Mouse (Mus musculus): ENCODE results near the gene Prrc2b.

The Prrc2b gene

GRCm38 (mm10) chr2:32137667-32138266 is 13.1 kb upstream of the Prrc2b start:
- peak; percentile 89 to 95 for DNase-seq (ENCODE audit: low spot score in 2 of 2)

- no peak for DNase-seq (ENCODE audit: low spot score in 2 of 2)
Measured at GRCm38 (mm10) chr2:32139377-32139776, 11.5 kb upstream of the Prrc2b start.

- no peak for DNase-seq (ENCODE audit: low spot score in 2 of 2)
Measured at GRCm38 (mm10) chr2:32140498-32140934, 10.4 kb upstream of the Prrc2b start.

GRCm38 (mm10) chr2:32141602-32142001 is 9.3 kb upstream of the Prrc2b start:
- no peak for DNase-seq (ENCODE audit: low spot score in 2 of 2)

- DNase-seq (ENCODE audit: low spot score in 2 of 2), result no peak
Measured at GRCm38 (mm10) chr2:32142368-32142767, 8.5 kb upstream of the Prrc2b start.

- DNase-seq (ENCODE audit: low spot score in 2 of 2), result no peak
Measured at GRCm38 (mm10) chr2:32144633-32145032, 6.2 kb upstream of the Prrc2b start.

- DNase-seq (ENCODE audit: low spot score in 2 of 2), result no peak
Measured at GRCm38 (mm10) chr2:32146617-32147162, 4.2 kb upstream of the Prrc2b start.

GRCm38 (mm10) chr2:32150135-32150534 is 747 bp upstream of the Prrc2b start:
- DNase-seq (ENCODE audit: low spot score in 2 of 2), result no peak

GRCm38 (mm10) chr2:32150562-32150923 is 339 bp upstream of the Prrc2b start:
- no peak for DNase-seq (ENCODE audit: low spot score in 2 of 2)

- no peak for DNase-seq (ENCODE audit: low spot score in 2 of 2)
Measured at GRCm38 (mm10) chr2:32151660-32152366, 931 bp downstream of the Prrc2b start.

GRCm38 (mm10) chr2:32152367-32153034 is 1.6 kb downstream of the Prrc2b start:
- no peak for DNase-seq (ENCODE audit: low spot score in 2 of 2)

- DNase-seq (ENCODE audit: low spot score in 2 of 2), result no peak
Measured at GRCm38 (mm10) chr2:32153041-32153790, 2.3 kb downstream of the Prrc2b start.

- DNase-seq (ENCODE audit: low spot score in 2 of 2), result no peak
Measured at GRCm38 (mm10) chr2:32153791-32154119, 2.9 kb downstream of the Prrc2b start.

- no peak for DNase-seq (ENCODE audit: low spot score in 2 of 2)
Measured at GRCm38 (mm10) chr2:32154334-32154997, 3.6 kb downstream of the Prrc2b start.

- no peak for DNase-seq (ENCODE audit: low spot score in 2 of 2)
Measured at GRCm38 (mm10) chr2:32154998-32155541, 4.2 kb downstream of the Prrc2b start.

GRCm38 (mm10) chr2:32155614-32156013 is 4.7 kb downstream of the Prrc2b start:
- DNase-seq (ENCODE audit: low spot score in 2 of 2), result no peak

- DNase-seq (ENCODE audit: low spot score in 2 of 2), result no peak
Measured at GRCm38 (mm10) chr2:32156645-32157044, 5.8 kb downstream of the Prrc2b start.

GRCm38 (mm10) chr2:32157328-32157727 is 6.4 kb downstream of the Prrc2b start:
- DNase-seq (ENCODE audit: low spot score in 2 of 2), result no peak

GRCm38 (mm10) chr2:32158616-32159239 is 7.8 kb downstream of the Prrc2b start:
- DNase-seq (ENCODE audit: low spot score in 2 of 2), result no peak

- no peak for DNase-seq (ENCODE audit: low spot score in 2 of 2)
Measured at GRCm38 (mm10) chr2:32160525-32160924, 9.6 kb downstream of the Prrc2b start.

GRCm38 (mm10) chr2:32160967-32161366 is 10.1 kb downstream of the Prrc2b start:
- no peak for DNase-seq (ENCODE audit: low spot score in 2 of 2)

All from frontal cortex, postnatal 25 days (tissue).